Mouse (Mus musculus): Measurements from ENCODE around the gene Pla2g2d.
A peak's percentile ranks its signal among the peaks of the same experiment; 100 is the strongest.
"Not testable (repeated sequence)": the region's sequence is repeated elsewhere in the genome, so short reads cannot be mapped to it uniquely, and the experiment has no call there.

Pla2g2d gene

DNA sequence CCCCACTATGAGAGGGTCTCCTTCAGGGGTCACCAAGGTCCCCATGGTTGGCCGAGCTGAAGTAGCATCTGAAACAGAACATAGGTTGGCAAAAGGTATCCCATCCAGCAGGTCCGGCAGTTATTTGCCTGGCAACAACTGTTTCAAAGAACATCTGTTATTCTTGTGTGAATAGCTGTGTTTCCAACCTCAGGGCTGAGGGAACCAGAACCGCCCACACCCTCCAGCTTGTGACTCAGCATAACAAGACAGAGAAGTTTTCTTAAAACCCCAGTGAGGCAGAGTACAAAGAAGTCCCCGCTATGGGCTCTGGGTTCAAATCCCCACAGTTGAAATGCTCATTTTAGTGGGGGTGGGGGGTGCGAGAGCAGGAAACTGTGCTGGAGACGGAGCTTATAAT lies 6.6 kb downstream of the Pla2g2d start:
- peak; percentile 71 for DNase-seq (ENCODE audit: low read depth)

DNA sequence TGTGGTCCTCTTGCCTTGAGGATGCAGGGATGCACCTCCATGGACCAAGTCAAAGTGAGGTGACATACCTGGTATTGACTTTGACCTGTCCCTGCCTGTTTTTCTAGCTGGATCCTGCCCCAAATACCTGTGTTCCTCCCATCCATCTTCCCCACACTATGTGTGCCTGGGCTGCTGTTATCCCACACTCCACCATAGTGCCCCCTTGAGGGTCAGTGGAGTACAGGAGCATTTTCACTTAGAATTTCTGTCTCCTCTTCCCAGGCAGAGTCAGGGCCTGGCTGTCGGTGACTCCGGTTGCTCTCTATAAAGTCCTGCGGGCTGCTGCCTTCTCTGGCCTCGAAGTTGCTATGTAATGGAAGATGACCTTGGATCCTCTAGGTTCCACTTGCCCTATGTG lies 10.2 kb downstream of the Pla2g2d start:
- no peak for DNase-seq (ENCODE audit: low read depth)

DNA sequence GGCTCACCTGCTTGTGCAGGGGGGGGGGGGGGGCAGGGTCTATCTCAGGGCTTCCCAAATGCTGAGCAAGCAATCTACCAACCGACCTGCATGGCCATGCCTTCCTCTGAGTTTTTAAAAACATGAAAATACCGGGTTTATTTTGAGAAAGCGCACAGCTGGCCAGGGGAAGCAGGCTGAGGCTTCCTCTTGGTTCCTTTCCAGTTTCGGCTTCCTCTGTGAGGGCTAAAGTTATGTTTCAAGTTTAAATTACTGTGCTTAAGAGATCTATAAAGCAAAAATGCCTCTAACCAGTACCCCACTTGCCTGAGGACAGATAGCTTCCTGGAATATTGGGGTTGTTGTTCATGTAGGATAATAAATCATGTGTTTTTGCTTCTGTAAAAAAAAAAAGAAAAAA lies 10.6 kb downstream of the Pla2g2d start:
- DNase-seq (ENCODE audit: low read depth) = no peak

DNA sequence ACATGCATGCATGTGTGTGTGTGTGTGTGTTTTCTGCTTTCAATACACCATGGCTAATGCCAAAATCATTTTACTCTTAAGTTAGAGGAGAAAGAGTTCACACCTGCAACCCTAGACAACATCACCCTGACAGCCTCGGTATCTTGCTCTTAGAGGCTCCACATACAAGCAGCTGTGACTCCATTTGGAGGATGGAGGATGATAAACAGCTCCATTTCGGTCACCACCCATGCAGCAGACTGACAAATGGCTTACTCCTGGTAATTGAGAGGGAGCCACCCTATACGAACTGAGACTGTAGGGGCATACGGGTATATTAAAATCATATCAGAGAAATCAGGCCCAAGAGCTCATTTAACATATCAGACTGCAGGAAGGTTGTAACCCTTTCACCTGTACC lies 12.8 kb downstream of the Pla2g2d start:
- no peak for DNase-seq (ENCODE audit: low read depth)

DNA sequence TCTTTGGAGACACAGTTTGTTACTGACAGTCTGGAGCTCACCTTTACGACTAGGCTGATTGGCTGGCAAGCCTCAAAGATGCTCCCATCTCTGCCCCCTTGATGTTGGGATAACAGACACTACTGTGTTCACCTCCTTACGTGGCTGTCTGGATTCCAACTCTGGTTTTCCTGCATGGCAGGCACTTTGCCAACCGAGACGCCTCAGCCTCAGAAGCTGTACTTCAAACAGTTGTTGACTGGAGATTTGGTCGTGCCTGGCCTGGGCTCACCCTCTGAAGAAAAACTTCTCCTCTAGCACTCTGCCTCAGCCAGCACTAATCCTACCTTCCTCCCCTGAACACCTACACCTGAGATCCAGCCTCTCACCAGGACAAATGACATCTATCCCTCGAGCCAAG lies 15.9 kb downstream of the Pla2g2d start:
- DNase-seq (ENCODE audit: low read depth) = no peak

DNA sequence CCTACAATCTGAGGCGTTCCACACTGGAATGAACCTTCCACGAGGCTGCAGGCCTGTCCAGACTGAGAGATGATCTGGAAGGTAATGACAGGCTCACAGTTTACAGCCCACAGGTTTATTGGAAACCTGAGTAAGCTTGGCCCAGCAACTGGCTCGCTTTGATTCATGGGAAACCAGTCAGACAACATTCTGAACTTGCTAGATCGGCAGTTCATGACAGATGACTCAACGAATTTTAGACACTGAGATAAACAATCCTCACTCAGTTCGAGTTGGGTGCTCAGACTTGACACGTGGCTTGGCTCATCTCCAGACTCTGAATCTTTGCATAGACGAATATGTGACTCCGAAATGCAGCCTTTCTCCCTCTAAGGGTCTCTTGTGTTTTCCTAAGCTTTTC lies 17.1 kb downstream of the Pla2g2d start:
- DNase-seq (ENCODE audit: low read depth) = peak; percentile 51

DNA sequence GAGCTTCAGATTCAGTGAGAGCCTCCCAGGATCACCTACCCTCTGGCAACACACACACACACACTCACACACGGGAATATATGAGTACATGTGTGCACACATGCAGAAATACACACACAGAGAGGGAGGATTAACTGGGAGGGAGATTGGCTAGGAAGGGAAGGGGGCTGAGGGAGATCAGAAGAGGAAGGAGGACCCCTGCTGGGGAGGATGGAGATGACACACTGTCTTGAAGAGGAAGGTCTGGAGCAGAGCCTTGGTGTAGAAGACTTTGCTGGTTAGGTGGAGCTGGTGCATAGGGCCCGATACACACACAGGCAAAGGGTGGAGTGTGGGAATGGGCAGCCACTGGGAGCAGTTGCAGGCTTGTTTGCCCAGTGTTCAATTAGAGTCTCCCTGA lies 17.7 kb downstream of the Pla2g2d start:
- no peak for DNase-seq (ENCODE audit: low read depth)

DNA sequence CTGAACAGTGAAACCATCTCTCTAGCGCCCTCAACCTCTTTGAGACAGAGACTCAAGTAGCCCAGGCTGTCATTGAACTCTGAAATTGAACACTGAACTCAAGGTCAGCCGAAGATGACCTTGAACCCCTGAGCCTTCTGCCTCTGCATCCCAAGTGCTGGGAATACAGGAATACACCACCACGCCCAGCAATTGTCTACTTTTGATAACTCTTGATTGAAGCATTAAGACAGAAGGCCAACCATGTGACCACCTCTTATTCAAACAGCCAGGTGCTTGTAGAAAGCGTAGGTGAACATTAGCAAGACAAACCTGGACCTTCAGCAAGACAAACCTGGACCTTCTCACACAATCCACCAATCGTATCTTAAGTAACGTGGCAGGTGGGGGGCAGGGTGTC lies 18.8 kb downstream of the Pla2g2d start:
- DNase-seq (ENCODE audit: low read depth) = no peak

DNA sequence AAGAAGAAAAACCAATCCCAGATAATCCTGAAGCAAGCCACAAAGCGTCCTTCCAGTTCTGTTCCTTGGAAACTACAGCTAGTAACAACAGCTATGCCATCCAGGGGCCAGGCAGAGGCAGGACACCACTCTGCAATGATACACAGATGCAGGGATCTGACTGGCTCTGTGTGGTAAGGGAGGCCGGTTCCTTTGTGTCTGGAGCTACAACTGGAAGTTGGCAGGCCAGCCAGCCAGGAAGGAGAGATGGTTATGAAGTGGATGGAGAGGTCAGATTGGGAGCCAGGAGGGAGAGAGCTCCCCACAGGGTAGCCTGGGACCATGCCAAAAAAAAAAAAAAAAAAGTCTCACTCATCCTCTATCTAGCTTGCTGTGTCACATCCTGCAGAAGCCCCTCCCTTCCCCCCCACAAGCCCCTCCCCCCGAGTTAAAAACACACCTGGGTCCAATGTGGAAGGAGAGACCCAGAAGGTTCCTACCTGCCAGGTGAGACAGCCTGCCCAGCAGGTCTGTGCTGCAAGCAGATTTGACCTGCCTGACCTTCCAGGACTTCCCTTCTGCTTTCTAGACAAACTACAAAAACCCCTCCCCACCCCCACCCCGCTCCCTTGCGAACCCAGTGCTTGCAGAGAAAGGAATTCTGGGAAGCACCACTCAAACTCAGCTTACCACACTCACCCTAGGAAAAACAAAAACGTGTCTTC lies 21.1 kb downstream of the Pla2g2d start:
- DNase-seq (ENCODE audit: low read depth) = no peak

DNA sequence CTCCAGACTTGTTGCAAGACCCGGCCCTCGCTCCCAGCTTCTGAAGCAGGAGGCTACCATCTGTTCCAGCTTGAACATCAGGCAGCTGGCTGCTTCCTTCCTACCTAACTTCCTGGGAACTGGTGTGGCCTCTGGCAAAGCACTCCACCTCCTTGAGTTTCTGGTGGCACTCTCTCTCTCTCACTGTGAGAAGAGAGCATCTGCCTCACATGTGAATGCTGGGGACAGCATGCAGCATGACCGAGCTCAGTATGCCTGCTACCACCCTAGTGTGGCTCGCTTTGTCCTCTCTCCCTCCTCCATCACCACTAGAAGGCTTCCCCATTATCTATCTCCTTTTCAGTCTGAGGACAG lies 21.7 kb downstream of the Pla2g2d start:
- no peak for DNase-seq (ENCODE audit: low read depth)

DNA sequence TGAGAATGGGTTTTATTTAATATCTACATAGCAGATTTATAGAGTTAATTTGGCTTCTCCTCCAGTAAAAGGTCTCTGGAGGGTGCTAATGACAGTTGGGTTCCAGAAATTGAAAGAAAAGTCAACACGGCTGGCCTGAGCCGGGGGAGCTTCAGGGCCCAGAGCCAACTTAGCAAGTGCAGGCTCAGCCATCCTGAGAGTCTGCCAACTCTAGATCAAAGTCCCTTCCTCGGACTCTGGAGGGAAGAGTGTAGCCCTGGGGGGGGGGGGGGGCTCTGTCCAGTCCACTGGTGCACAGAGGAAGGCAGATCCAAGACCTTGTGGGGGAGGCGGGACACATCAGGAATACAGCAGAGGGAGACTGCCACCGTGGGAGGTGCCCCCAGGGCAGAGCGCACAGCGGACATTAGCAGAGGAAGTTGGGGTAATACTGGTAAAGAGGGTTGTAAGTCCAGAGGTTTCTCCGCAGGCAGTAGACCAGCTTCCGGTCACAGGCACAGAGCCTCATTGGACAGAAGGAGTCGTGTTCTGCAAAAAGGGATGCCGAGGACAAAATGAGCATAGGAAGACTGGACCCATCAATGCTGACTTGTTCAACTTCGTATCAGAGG lies 24.7 kb downstream of the Pla2g2d start:
- no peak for DNase-seq (ENCODE audit: low read depth)

DNA sequence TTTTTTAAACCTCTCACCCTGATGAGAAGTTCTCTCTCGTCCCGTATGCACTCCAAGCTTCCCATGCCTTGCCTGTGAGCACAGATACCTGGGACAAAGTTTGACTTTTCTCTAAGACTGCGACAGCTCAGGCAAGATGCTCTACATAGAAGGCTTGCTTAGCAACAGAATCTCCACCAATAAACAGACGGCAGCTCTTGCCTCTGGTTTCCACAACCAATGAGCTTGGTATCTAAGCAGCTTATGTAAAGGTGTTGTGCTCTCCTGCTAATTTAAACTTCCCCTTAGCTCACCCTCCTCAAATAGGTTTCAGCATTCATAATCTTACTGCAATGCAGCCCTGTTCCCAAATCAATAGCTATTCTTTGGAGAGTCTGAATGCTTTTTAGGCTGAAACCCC lies 26.1 kb downstream of the Pla2g2d start:
- no peak for DNase-seq (ENCODE audit: low read depth)

DNA sequence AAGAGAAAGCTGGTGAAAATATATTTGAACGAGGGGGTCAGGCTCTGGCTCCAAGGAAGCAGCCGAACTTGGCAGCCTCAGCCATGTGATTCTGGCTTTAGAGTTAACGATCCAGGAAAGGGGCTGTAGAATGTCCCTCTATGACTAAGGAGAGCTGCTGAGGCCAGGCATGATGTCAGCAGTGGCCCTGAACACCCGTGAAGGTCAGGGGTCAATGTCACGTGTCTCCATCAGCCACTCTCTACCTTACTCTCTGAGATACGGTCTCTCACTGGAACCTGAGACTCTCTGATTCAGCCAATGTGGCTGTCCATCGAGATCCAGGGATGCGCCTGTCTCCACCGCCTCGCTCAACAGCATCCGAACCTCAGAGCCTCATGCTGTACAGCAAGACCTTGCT lies 27.4 kb downstream of the Pla2g2d start:
- no peak for DNase-seq (ENCODE audit: low read depth)

DNA sequence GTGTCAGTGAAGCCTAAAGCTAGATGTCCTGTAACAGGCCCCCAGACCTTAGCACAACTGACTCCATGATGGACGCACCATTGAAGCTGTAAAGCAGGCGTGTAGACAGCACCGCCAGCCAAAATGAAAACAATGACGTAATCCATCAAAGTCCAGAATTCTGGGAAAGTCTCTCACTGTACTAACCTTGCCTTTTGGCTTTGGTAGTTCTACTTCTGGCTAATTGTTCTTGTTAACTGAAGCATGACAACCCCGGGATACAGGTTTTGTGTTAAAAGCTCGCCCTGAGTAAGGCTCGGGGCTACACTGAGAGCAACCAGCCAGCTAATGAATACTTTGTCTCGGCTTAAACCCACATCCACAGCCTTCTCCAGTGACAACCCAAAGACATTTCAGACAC lies 29.7 kb downstream of the Pla2g2d start:
- DNase-seq (ENCODE audit: low read depth) = no peak

DNA sequence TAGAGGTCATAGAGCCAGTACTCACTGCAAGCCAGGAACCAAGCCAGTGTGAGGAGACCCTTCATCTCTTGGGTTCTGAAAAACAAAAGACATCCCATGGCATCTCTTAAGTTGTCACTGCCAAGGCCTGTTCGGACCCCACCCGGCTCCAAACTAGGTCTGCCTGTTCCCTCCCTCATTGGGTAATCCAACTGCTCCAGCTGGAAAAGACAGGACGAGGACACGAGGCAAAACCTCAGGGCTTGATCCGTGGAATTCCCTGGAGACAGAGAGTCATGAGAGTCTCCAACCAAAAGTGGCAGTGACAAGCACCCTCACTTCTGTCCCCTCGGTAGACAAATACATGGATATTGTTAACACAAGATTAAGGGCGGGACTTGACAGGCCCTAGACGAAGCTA lies 30.6 kb downstream of the Pla2g2d start:
- DNase-seq (ENCODE audit: low read depth) = no peak

DNA sequence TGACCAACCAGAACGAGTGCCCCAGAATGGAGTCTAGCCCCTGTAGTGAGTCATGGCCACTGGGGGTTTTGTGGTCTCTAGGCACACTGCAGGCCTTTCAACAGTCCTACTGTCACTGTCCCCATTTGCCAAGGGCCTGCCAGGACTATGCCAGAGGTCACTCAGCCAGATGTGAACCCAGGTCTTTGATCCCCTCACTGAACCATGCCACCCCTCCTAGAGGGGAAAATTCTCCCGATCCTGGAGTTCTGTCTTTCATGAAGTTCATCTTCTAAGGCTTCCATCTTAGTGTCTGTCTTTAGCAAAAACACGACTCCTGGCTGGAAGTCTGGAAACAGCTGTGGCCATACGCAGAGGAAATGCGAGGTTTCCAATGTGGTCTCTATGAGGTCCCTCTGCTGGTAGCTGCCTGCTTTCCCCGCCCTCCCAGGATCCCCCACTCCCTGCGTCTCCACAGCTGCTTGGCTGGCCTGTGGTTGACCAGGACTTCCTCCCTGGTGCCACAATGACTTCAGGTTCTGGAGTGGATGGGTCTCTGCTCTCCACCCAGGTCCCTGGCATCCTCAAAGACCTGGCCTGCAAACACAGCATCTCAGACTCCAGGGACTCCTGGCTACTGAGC lies 31.5 kb downstream of the Pla2g2d start:
- no peak for DNase-seq (ENCODE audit: low read depth)

DNA sequence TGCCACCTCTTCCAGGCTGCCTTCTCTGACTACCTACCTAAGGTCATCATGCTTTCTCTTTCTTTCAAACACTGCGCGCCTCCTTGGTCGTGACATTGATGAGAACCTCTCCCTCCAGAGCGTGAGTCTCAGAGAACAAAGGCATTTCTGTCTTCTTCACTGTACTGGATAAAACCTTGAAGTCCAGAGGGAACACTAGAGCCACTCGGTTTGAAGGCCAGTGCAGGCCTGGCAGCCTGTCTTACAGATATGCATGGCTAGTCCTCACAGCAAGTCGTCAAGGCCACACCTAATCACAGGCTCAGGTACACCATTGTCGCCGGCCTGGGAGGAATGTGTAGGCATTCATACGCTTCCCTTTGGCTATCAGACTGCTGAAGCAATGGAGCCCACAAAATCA lies 40.6 kb downstream of the Pla2g2d start:
- no peak for DNase-seq (ENCODE audit: low read depth)

DNA sequence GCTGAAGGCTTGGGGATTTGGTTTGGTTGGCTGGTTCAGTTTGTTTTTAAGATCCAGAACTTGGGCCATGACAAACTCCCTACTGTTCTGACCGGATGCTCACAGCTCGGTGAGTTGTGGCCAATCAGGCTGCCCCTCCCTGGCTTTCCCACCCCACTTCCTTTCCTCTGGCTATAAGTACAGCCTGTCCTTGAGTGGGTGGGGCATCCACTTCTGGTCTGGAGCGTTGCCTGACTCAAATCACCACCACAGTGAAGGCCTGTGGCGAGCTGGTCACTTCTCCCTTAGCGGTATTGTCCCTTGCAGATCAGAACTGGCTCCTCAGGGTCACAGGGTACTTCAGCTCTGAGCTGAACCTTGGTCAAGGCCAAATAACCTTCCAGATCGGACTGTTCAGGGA lies 42.2 kb downstream of the Pla2g2d start:
- DNase-seq (ENCODE audit: low read depth) = no peak

DNA sequence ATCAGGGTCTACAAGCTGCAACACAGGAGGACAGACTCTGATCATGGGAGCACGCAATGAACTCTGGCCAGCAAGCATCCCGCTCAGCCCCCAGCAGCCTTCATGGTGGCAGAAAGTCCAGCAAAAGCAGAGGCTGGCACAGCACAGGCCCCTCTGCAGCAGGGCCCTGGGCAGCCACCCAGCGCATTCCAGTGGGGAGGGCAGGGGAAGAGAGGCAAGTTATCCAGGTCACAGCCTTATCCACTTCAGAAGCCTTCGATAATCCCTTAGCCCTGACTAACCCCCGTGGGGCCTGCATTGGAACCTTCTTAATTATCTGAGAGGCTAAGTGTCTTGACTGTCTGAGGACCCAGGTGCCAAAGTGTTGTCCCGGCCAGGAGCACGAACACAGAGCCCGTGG lies 43.6 kb downstream of the Pla2g2d start:
- no peak for DNase-seq (ENCODE audit: low read depth)

DNA sequence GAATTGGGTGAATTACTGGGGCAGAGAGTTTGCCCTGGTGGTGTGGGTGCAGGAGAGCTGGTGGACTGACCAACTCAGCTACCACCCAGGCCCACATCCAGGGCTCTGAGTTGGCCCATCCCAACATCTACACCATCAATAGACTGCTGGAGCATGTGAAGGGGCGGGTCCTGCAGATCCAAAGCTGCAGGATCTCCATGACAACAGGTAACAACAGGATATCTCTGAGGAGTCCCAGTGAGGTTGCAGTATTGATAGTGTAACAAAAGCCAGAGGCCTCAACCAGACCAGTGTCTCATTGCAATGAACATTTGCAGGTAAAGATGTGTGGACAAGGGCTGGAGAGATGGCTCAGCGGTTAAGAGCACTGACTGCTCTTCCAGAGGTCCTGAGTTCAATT lies 45.5 kb downstream of the Pla2g2d start:
- no peak for DNase-seq (ENCODE audit: low read depth)

DNA sequence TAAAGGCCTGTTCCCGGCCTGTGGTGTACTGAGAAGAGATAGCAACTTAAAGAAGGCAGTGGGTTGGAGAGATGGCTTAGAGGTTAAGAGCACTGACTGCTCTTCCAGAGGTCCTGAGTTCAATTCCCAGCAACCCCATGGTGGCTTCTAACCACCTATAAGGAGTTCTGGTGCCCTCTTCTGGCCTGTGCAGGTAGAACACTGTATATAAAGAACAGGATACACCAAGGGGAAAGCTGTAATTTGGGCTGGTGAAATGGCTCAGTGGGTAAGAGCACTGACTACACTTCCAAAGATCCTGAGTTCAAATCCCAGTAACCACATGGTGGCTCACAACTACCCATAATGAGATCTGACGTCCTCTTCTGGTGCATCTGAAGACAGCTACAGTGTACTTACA lies 48.6 kb downstream of the Pla2g2d start:
- not testable (repeated sequence) for DNase-seq (ENCODE audit: low read depth)

DNA sequence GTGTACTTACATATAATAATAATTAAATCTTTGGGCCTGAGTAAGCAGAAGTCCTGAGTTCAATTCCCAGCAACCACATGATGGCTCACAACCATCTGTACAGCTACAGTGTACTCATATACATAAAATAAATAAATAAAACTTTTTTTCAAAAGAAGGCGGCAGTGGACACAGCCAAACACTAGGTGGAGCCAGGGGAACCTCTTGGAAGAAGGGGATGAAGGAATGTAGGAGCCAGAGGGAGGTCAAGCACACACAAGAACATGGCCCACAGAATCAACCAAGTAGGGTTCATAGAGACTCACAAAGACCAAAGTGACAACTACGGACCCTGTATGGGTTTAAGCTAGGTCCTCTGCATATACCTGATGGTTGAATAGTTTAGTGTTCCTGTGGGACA lies 49.1 kb downstream of the Pla2g2d start:
- no peak for DNase-seq (ENCODE audit: low read depth)

DNA sequence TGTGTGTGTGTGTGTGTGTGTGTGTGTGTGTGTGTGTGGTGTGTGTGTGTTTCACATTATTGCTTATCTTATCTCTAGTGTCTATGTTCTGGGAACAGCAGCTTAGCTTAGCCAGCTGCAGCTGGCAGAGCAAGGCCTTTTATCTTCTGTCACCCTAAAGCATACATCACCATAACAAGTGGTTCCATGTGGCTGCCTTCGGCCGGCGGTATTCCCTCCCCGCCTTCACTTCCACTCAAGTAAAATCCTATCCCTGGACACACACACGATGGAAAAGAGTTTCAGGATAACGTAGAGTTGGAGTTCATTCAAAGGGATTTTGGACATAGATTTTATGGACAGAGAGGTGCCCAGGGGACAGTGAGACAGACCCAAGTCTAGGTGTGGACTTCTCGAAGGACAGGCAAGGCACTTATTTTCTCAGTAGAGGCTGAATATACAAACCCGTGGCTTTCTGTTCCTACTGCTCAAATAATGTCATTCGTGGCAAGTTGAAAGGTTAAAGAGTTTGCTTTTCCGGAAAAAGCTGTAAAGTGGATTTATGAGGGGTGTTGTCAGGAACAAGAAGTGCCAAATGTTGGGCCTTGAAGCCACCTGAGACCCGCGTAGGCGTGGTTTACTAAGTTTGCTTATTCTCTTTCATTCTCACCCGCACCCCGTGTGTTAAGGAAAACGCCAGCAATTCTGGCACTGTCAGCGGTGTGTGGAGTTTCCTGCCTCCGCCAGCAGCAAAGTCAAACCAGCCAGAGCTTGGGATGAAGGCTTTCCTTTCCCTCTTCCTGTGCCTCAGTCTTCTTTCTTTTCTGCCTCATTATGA lies 50.4 kb downstream of the Pla2g2d start:
- no peak for DNase-seq (ENCODE audit: low read depth)
